Mouse (Mus musculus): ENCODE data around the gene Wwc1. TPM values are rescaled to one million over a fixed set of nuclear protein-coding genes. Genes with fewer than 3 reads are reported as not detected.

The Wwc1 gene
- polyA plus RNA-seq, 1 experiment from 2014 or later, result 384 TPM

DNA sequence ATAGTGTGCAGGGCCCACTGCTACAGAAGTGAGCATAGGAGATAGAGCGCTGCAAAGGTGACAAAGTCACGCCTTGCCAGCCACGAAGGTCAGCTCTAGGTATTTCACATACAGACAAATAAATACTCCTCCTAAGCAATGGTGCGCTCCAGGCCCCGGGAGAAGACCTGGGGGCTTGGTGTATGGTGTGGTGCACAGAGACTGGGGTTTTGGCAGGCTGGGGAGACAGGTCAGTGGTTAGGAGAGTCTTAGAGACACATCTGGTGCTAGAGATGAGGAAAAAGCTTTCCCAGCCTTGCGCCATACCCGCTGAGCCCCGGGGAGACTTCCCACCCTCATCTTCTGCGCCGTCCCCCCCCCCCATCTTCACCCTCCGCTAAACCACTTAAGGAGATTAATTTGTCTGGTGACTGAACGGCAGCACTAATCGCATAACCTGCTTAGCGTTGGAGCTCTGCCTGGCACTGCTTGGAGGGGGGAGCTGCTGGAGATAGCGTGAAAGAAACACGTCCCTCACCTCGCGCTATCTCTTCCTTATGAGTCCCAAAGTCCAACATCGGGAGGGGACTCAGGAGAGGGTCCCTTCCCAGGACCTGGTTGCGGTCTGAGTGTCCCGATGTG lies 106.6 kb downstream of the Wwc1 start:
- in situ Hi-C loops (cut with MboI; ENCODE audit: low pct_unique_long_range_greater_than_20kb), result no loop called here
- ATAC-seq, result no peak
- no peak for TF ChIP-seq CTCF (IDR thresholded peaks at IDR 0.05)
- CTCF ChIA-PET, result interaction anchor here (2.1 kb wide), 1 partner anchor 10 kb away, joined by 4 read pairs; no protein-coding TSS in a partner anchor
- no peaks in the 10 kb centered on the region for H3K27me3 ChIP-seq
- no peak for DNase-seq (ENCODE audit: low read depth, low spot score)
- POLR2A ChIA-PET, result interaction anchor here (0.8 kb wide), 2 partner anchors 23 to 26 kb away, joined by 3 read pairs; no protein-coding TSS in a partner anchor

DNA sequence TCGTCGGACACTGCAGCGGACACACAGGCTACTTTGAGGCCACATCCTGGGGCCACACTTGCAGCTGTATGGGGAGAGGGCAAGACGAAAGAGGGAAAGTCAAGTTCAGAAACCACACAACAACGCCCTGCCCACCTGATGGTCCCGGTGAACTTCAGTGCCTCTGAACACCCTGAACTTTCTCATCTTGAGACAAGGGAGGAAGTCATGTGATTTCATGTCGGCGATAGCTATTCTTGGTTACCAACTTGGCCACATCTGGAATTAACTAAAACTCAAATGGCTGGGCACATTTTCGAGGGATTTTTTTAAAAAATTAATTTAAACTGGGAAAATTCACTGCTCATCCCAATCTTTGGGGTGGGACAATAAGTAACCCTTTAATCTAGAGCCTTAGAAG lies 109.4 kb downstream of the Wwc1 start:
- DNase-seq (ENCODE audit: low read depth, low spot score) (no peak), ATAC-seq (no peak)
- ChIA-PET CTCF (interaction anchor here (1.5 kb wide), 1 partner anchor 129 kb away, joined by 3 read pairs; no protein-coding TSS in a partner anchor), POLR2A (no interaction called here)
- TF ChIP-seq CTCF (IDR thresholded peaks at IDR 0.05), result no peak
- H3K27me3 ChIP-seq, result no peaks in the 10 kb centered on the region
- in situ Hi-C loops (cut with MboI; ENCODE audit: low pct_unique_long_range_greater_than_20kb), result no loop called here

DNA sequence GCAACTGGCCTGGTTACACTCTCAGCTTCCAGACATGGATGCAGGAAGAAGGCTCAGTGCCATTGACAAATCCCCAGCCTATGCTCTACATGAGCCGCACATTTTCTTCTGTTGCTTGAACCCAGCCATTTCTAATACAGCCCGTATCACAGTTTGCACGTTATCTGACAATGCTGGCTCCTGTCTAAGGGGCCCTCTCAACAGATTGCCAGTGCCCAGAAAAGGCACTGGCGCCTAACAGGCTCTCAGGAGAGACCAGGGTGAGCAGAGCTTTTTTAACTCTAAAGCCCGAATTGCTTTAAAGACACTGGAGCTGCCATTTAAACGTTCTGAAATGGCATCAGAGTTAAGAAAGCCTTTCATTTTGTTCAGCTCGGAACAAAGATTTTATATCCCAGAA lies 114.2 kb downstream of the Wwc1 start:
- DNase-seq (ENCODE audit: low read depth, low spot score), result no peak
- H3K27me3 ChIP-seq, result no peaks in the 10 kb centered on the region
- CTCF ChIA-PET, result no interaction called here
- POLR2A ChIA-PET, result no interaction called here
- in situ Hi-C loops (cut with MboI; ENCODE audit: low pct_unique_long_range_greater_than_20kb), result no loop called here
- ATAC-seq, result no peak
- TF ChIP-seq CTCF (IDR thresholded peaks at IDR 0.05), result no peak

DNA sequence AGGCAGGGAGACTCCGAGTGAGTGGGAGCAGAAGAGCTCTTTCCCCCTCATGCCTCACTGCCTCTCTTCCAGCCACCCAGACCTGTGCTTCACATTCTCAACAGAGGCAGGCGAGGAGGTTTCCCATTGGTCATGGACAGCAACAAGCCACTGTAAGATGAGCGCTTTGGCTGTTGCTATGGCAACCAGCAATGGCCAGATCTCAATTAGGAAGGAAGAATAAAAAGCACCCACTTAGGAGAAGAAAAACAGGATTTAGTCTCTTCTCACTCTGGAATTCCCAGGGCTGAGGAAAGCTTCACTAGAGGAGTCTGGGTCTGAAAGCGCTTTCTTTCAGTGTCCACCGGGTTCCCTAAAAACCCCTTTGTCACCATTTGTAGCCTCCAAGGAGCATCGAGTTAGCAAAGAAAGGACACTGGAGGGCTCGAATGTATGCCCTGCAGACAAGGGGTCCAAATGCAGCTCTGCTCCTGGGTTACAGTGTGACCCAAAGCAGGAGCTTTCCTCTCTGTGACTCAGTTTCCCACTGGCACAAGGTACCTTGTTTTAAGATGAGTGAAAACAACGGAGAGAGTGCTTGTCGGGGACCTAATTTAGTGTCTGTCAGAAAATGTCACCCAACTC lies 115.2 kb downstream of the Wwc1 start:
- TF ChIP-seq CTCF (IDR thresholded peaks at IDR 0.05), result no peak
- H3K27me3 ChIP-seq, result no peaks in the 10 kb centered on the region
- ATAC-seq (no peak), DNase-seq (ENCODE audit: low read depth, low spot score) (no peak)
- CTCF ChIA-PET, result no interaction called here
- POLR2A ChIA-PET, result no interaction called here
- in situ Hi-C loops (cut with MboI; ENCODE audit: low pct_unique_long_range_greater_than_20kb), result no loop called here

DNA sequence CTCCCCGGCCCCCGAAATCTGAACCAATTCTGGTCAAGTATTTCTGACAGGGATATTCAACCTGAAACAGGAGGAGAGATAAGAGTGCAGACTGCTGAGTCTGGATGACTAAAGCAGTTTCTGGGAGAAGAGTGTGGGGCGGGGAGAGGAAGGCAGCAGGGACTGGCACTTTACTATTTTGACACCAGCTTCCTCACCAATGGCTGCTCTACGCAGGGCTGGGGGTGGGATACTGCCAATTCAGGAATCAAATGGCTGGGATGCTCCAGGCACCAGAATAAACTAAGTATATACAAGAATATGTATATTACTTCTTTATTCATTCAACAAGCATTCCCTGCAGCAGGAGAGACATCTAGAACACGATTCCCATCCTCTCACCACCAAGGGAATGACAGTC lies 116.7 kb downstream of the Wwc1 start:
- CTCF ChIA-PET, result interaction anchor here (1.8 kb wide), 1 partner anchor 11 kb away, joined by 4 read pairs; no protein-coding TSS in a partner anchor
- POLR2A ChIA-PET, result interaction anchor here (0.6 kb wide), 1 partner anchor 21 kb away, joined by 3 read pairs; no protein-coding TSS in a partner anchor
- no peaks in the 10 kb centered on the region for H3K27me3 ChIP-seq
- DNase-seq (ENCODE audit: low read depth, low spot score) (no peak), ATAC-seq (no peak)
- no peak for TF ChIP-seq CTCF (IDR thresholded peaks at IDR 0.05)
- in situ Hi-C loops (cut with MboI; ENCODE audit: low pct_unique_long_range_greater_than_20kb), result no loop called here

DNA sequence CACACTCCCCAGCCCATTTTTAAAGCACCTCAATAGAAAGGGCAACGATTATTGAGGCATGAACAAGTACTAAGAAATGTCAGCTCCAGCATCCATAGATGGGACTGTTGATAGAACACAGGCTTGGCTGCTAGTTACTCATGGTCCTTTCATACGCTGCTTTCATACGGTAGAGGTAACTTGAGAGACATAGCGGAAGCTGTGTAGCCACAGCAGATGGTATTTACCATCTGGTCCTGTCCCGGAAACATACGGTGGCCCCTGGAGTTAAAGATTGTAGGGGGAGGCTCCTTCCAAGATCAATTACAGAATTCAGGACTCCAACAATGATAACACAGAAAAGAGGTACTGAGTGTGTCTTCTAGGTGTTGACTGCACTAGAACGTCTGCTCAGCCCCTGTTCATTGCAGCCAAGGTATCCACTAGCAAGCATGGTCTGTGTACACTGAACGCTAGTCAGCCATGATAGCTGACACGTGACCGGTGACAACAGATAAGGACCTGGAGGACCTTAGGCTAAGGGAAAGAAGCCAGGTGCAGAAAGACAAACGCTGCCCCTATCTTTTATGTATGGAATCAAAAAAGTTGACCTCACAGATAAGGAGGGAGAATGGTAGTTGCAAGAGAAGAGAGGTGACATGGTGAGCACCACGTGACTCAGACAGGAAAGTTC lies 122.8 kb downstream of the Wwc1 start:
- ATAC-seq, result no peak
- CTCF ChIA-PET, result no interaction called here
- TF ChIP-seq CTCF (IDR thresholded peaks at IDR 0.05), result no peak
- in situ Hi-C loops (cut with MboI; ENCODE audit: low pct_unique_long_range_greater_than_20kb), result no loop called here
- POLR2A ChIA-PET, result no interaction called here
- H3K27me3 ChIP-seq, result no peaks in the 10 kb centered on the region
- no peak for DNase-seq (ENCODE audit: low read depth, low spot score)

DNA sequence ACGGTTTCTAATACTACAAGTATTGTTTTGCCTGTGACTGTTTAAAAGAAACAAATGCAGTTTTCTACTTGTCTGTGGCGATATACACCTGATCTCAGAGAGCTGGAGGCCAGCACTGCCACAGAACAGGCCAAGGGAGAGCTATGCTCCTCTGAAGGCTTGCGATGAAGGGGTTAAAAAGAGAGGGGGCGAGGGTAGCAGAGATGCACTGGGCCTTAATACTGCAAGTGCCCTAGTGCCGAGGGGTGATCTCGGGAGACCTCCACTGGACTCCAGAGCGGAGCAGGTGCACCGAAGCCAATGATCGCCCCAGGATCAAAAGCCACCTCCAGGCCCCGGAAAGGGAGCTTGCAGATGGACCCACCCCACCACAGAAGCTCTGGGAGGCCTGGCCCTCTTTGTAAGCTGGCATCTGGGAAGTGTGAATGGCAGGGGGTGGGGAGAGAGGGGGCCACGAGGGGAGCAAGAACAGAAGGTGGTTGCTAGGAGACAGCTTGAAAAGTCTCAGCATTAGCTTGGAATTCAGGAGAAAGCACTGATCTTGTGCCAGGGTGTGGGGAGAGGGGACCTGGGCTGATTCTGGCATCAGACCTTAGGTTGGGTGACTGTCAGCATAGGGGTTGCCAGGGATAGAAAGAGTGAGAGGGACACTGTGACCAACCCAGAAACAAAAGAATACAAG lies 123.8 kb downstream of the Wwc1 start:
- TF ChIP-seq CTCF (IDR thresholded peaks at IDR 0.05), result no peak
- CTCF ChIA-PET, result interaction anchor here (1.1 kb wide), 2 partner anchors 32 to 60 kb away, joined by 3 read pairs; no protein-coding TSS in a partner anchor
- POLR2A ChIA-PET, result no interaction called here
- DNase-seq (ENCODE audit: low read depth, low spot score) (no peak), ATAC-seq (no peak)
- H3K27me3 ChIP-seq, result no peaks in the 10 kb centered on the region
- in situ Hi-C loops (cut with MboI; ENCODE audit: low pct_unique_long_range_greater_than_20kb), result no loop called here

DNA sequence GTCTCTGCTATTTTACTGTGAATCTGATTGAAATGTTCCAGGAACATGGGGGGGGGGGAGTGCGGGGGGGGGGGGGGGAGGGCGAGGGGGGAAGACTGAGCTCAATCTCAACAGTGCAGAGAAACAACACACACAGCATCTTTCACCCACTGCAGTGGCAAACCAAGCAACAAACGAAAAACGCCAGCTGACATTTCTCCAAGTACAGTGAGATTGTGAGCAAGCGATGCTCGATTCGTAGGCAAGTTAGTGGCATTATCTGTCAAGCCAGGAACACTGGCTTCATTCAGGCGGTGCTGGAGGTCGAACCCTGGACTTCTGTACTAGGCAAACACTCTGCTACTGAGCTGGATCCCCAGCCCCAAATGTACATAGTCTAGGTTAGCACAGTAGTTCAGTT lies 124.8 kb downstream of the Wwc1 start:
- no peaks in the 10 kb centered on the region for H3K27me3 ChIP-seq
- ChIA-PET CTCF (interaction anchor here (1.1 kb wide), 1 partner anchor 61 kb away, joined by 3 read pairs; no protein-coding TSS in a partner anchor), POLR2A (no interaction called here)
- TF ChIP-seq CTCF (IDR thresholded peaks at IDR 0.05), result no peak
- in situ Hi-C loops (cut with MboI; ENCODE audit: low pct_unique_long_range_greater_than_20kb), result no loop called here
- ATAC-seq (no peak), DNase-seq (ENCODE audit: low read depth, low spot score) (no peak)

DNA sequence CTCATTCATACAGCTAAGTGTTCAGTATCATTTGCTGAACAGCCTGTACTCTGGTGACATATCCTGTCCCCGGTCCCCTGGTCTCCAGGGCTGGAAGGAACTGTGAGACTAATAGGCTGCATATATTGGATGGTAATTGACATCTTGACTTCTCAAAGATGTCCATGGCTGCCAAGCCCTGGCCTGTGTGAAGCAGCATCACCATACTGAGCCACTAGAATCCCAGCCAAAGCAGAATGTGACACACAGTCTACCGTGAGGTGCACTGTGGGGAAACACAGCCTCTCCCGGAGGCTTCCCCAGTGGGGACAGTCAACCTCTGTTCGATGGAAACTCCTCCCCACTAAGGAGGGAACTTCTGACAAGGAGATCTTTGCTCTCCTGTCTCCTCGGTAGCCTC lies 125.4 kb downstream of the Wwc1 start:
- ChIA-PET POLR2A (no interaction called here), CTCF (no interaction called here)
- no peak for DNase-seq (ENCODE audit: low read depth, low spot score)
- H3K27me3 ChIP-seq, result no peaks in the 10 kb centered on the region
- in situ Hi-C loops (cut with MboI; ENCODE audit: low pct_unique_long_range_greater_than_20kb), result no loop called here
- TF ChIP-seq CTCF (IDR thresholded peaks at IDR 0.05), result no peak
- ATAC-seq, result no peak

DNA sequence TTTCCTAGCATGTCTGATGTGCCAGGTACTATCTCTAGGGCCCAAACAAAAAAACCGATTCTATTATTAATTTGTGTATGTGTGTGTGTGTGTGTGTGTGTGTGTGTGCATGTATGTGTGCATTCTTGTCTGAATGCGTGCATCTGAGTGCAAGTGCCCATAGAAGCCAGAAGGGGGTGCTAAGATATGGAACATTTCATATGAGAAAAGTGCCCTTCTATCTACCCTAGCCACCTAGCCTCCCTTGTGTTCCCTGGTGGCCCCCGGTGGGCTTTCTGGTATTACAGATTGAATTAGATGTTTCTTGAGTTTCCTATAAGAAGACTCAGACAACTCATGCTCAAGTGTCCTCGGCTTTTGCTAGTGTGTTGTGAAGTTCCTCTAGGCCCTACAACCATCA lies 126.7 kb downstream of the Wwc1 start:
- CTCF ChIA-PET, result interaction anchor here (0.8 to 1.7 kb wide), 4 partner anchors 9 to 129 kb away, joined by 3 to 6 read pairs (median 4); no protein-coding TSS in a partner anchor
- ATAC-seq, result no peak
- no peak for TF ChIP-seq CTCF (IDR thresholded peaks at IDR 0.05)
- no peak for DNase-seq (ENCODE audit: low read depth, low spot score)
- POLR2A ChIA-PET, result no interaction called here
- in situ Hi-C loops (cut with MboI; ENCODE audit: low pct_unique_long_range_greater_than_20kb), result no loop called here
- H3K27me3 ChIP-seq, result no peaks in the 10 kb centered on the region

All from Patski (cell line).